Mouse (Mus musculus) megakaryocyte, embryonic 14.5 days (primary cell): ENCODE data around the gene Slc12a5.

ENCODE experiments used
- FLI1 ChIP-seq: IDR thresholded peaks from 2 replicates; pipeline ENCODE4 v1.6.1; 2012; ENCODE audit warnings: low read length, inconsistent platforms, mixed read lengths
- GATA1 ChIP-seq: IDR thresholded peaks from 3 replicates; pipeline ENCODE4 v1.6.1; 2012; ENCODE audit warnings: mixed read lengths, low read length, inconsistent platforms, borderline replicate concordance

DNA sequence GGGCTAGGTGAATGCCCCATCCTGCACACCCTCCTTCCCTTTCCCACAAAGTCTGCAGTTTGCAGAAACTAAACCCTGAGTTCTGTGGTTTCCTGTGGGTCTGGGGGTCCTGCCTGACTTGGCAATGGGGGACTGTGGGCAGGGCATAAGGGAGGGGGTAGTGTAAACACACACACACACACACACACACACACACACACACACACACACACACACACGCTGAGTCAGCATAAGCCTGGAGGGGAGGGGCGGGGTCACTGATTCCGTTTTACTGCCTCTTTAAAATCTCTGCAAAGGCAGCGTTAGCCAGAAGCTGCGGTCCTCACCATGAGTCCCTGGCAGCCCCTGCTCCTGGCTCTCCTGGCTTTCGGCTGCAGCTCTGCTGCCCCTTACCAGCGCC, 12.7 kb upstream of the Slc12a5 start:
- no peak for TF ChIP-seq GATA1
- TF ChIP-seq FLI1, result no peak
